Mouse (Mus musculus) heart, postnatal 14 days (tissue): ENCODE measurements around the gene Brox. TPM values are rescaled to one million over a fixed set of nuclear protein-coding genes. Genes with fewer than 3 reads are reported as not detected.
"Not testable (repeated sequence)": the region's sequence is repeated elsewhere in the genome, so short reads cannot be mapped to it uniquely, and the experiment has no call there.

Experiments
- DNase-seq, 2 experiments: peaks; one replicate each; pipeline ENCODE4 v3.0.0; 2021 to 2022
- intact Hi-C: fragments of 180-260 bp; cut with DNase I; formaldehyde crosslinking; loops from one replicate; pipeline ENCODE4 v1.15.1; 2025
- long read RNA-seq, 2 experiments: library from polyadenylated mRNA; stranded (forward); transcript quantifications; one replicate each; pipeline ENCODE4 v2.0.0; 2021
- total RNA-seq, 2 experiments: library from RNA; stranded (reverse); gene quantifications; 2 replicates each; pipeline ENCODE4 v1.2.3; 2021

Gene Brox
- 10 to 100 TPM; 36.1 to 40.1 TPM for total RNA-seq
- long read RNA-seq, experiment 1, transcript Brox-201 (14 exons, 3,430 nt), result major isoform, 47 of 68 reads
- long read RNA-seq, experiment 1, transcript Brox-202 (14 exons, 3,413 nt), result minor isoform, 12 of 68 reads
- long read RNA-seq, experiment 1, partial matches to known transcripts, result 2 of 68 reads
- long read RNA-seq, experiment 1, other reads (novel, unspliced or antisense), result 7 of 68 reads
- long read RNA-seq, experiment 2, transcript Brox-202 (14 exons, 3,413 nt), result minor isoform, 8 of 64 reads
- long read RNA-seq, experiment 2, transcript Brox-201 (14 exons, 3,430 nt), result major isoform, 49 of 64 reads
- long read RNA-seq, experiment 2, partial matches to known transcripts, result 3 of 64 reads
- long read RNA-seq, experiment 2, other reads (novel, unspliced or antisense), result 4 of 64 reads

DNA sequence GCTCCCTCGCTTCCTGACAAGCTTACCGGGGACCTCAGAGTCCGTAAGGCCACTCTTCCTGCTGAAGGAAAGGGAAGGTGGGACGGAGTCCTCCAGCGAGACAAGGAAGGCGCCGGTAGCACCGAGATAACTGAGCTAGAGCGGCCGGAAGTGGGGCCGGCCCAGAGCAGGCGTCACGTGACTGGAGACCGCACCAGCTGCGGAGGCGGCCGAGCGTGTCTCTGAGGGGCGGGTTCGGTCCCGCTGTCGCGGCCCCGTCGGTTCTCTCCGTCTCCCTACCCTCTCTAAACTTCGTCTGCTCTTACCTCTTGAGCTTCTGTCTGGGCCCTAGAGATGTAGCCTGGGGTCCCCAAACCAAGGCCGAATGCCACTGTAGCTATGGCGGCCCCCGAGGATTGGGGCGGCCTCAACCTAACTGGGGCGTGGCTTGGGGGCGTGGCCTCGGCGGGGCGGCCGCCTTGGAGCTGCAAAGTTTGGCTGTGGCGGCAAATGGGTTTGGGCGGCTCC is at the start of gene Brox:
TSS of gene Brox (minus strand) at position 393 of the 507 bp plus-strand sequence.
- intact Hi-C loops, result no loop called here
- DNase-seq, result peak; percentile 98

DNA sequence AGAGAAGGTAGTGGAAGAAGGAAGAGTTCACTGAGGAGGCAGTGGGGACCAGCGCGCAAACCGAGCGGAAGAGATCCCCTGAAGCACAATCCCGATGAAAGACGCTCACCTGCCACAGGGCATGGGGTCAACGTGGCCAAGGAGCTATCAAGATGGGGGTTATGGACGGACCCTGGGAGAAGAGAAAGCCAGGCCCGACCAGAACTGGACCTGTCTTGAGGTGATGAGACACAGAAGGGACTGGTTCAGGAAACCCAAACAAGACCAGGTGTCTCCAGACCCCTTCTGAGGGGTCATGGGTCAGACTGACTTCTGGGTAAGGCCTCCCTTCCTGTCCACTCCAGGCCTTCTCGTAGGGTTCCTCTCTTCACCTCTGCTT is 48.7 kb upstream of the Brox start:
- intact Hi-C loops, result no loop called here
- no peak for DNase-seq

DNA sequence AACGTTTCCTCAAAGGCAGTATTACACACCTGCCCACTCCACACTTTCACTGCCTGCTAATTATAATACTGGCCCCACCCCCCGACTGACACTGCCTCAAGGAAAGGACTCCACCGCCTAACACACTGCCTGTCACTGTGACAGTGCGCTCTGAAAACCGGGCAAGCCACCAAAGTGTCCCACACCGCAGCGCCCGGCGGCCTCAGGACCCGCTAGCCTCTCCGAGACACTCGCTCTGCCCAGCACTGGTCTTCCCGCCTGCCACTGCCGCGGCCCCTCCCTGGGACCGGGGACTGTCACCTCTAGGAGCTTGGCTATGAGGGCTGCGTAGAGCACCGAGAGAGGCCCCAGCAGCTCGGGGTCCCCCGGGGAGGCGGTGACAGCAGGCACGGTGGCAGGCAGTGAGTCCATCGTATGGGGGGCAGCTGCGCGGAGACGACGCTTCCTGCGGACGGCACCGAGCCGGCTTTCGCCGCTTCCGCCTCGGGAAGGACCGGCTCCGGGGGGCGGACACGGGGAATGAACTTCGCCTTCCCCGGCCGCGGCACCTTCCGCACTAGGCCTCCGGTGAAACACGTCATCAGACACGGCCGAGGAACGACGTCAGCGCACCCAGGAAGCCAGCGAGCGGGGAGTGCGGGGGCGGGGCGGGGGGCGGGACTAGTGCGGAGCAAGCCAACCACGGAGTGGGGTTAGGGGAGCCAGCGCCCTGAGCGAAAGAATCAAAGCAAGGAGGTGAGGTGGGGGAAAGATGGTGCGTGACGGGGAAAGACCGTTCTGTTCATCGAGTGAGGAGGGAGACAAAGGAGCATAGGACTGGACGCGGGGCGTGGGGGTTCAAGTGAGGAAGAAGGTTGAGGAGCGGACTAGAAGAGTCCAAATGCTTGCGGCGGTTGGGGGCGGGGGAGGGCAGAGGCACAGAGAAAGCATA is 48.1 kb upstream of the Brox start:
- peak; percentile 85 to 91 for DNase-seq
- intact Hi-C loops, result no loop called here

DNA sequence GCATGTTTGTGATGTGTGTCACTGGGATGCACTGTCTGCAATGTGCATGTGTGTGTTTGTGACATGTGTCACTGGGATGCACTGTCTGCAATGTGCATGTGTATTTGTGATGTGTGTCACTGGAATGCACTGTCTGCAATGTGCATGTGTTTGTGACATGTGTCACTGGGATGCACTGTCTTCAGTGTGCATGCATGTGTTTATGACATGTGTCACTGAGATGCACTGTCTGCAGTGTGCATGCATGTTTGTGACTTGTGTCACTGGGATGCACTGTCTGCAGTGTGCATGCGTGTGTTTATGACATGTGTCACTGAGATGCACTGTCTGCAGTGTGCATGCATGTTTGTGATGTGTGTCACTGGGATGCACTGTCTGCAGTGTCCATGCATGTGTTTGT is 45.8 kb upstream of the Brox start:
- intact Hi-C loops, DNase-seq: not testable (repeated sequence)

DNA sequence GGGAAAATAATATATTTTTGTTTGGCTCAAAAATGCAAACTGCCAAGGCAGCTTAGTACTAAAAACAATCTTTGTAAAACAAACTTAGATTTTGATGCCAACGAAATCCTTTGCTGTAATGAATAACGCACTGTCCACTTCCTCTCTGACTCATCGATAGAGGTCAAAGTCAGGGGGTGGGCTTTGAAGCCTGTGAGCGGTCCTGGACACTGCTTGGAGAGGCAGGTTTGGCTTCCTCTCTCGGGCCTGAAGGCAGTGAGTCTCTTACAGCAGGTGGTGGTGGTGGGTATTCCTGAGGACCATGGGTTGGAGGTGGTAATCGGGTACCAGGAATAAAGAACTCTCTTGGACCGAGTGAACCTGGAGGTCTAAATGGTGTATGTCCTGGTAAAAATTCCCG is 30.1 kb upstream of the Brox start:
- intact Hi-C loops, result no loop called here
- no peak for DNase-seq

DNA sequence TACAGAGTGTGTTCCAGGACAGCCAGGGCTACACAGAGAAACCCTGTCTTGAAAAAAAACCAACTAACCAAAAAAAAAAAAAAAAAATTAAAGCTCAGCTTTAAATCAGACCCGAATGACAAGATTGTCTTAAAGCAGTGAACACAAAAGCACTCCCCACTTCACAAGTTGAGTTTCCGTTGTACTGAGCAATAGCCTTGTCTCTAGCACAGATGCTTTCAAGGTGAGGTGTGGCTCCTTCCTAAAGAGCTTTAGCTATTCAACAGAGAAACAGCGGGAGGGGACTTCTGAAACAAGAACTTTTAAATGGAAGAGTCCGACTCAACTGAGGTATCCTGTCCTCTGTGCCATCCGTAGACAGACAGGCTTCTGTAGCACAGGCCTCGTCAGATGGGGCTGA is 27.4 kb upstream of the Brox start:
- DNase-seq, result no peak
- intact Hi-C loops, result no loop called here

DNA sequence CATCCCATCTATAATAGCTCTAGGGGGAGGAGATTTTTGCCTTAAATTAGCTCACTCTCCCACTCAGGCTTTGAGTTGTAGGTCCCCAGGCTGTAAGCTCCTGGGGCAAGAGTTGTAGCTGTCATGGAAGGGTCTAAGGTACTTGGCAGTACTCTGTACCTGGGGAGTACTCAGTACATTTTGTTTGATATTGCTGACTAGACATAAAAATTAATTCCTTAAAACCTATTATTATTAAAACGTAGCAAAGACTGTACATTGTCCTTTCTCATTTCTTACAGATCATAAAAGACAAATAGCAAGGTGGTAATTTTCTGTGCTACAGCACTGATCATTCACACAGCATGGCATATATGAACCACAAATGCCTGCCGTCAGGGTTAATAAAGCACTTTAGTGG is 26.9 kb upstream of the Brox start:
- intact Hi-C loops, result no loop called here
- DNase-seq, result no peak

DNA sequence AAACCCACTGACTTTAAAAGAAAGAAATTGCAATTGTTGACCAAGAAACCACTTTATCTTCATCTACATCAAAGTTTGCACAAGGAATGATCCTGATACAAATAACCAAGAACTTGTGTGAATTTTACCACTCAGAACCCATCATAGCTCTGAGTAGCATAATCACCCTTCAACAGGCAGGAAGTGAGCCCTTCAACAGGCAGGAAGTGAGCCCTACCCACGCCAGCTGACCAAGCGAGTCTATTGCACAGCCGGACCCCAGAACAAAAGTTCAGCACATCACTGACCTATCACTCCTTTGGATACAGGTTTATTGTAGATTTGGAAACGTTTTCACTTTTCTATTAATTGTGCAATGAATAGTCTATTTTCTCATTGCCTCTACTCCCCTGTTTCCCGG is 25.4 kb upstream of the Brox start:
- intact Hi-C loops, DNase-seq: not testable (repeated sequence)

DNA sequence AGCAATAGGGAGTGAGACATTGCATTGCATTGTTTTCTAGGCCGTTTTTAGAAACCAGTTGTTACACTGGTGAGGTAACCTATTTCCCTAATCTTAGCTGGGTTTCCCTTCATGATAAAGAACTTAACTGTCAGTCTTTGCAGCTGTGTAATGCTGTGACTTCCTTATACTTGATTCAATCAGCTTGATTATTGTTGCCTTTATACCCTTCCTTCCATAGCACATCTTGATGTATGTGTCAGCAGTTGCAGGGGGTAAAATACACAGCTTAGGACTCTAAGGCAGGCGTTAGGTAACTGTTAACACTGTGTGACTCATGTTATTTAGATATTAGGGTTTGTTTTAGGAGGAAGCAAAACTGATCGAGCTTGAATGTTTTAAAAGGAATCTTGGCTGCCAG is 23.6 kb upstream of the Brox start:
- no peak for DNase-seq
- intact Hi-C loops, result no loop called here

DNA sequence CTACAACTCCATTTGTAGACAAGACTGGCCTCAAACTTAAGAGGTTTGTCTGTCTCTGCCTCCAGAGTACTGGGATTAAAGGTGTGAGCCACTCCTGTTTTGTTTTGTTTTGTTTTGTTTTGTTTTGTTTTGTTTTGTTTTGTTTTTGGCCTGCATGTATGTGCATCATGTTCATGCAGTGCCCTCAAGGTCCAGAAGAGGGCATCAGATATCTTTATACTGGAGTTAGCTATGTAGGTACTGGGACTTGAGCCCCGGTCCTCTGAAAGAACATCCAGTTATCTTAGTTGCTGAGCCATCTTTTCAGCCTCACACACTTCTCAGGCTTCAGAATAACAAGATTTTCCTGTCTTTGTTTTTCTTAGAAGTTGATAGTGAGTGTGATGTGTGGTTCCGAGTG is 18.7 kb upstream of the Brox start:
- intact Hi-C loops, result no loop called here
- no peak for DNase-seq

DNA sequence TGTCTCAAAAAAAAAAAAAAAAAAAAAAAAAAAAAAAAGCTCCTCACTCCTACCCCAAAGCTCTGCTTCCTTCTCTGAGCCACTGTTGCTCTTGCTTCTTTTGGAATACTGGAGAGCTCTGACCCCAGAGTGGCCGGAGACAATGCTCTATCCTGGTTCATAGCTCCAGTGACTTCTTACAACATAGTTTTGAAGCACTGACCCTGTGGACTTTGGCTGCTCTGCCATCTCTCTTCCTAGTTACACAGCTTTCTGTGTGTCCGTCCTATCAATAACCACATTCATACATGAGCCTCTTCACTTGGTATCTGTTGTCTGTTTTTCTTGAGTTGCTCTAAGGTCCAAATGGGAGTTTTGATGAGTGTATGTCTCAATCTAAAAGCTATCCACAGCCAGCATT is 15.0 kb upstream of the Brox start:
- intact Hi-C loops, result no loop called here
- no peak for DNase-seq

DNA sequence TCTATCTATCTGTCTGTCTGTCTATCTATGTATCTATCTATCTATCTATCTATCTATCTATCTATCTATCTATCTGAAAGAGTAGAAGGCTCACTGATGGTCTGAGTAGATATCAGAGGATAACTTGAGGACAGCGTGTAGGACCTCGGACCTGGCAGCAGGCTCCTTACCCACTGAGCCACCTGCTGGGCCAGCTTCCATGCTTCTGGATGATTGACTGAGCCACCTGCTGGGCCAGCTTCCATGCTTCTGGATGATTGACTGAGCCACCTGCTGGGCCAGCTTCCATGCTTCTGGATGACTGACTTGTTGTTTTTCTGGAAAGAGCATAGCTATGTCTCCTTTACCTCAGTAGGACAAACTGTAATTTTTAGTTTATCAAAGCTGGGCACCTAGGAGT is 12.5 kb upstream of the Brox start:
- DNase-seq, intact Hi-C loops: not testable (repeated sequence)

DNA sequence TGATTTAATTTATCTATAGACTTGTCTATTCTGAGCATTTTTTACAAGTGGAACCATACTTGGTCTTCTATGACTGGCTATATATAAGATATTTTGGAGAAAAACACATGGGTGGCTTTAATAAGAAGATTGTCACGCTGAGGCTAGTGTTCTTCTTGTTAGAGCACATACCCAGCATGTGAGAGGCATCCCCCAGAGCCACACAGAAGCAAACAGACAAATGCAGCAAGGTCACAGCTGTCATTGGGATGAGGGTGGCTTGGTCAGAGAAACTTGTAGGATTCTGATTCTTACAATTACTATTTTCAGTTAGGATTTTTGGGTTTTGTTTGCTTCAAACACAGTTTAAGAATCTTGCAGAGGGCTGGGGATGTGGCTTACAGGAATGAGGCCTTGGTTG is 11.4 kb upstream of the Brox start:
- no peak for DNase-seq
- intact Hi-C loops, result no loop called here

DNA sequence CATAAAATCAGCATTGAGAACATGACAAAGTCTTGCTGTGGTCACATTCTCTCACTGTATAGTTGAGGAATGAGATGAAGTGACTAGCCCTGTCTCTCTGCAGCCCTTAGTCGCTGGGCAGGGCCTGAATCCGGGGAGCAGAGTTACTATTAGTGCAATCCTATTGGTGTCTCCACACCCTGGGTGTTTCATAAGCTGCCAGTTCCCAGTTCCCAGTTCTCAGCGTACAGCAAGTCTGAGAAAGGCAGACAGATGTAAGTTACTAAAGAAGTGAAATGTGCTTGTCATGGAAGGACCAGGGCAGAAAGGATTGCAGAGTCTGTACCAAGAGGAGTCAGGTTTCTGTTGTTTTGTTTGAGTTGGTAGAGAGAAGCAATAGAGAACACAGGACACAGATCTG is 10.5 kb upstream of the Brox start:
- intact Hi-C loops, result no loop called here
- no peak for DNase-seq

DNA sequence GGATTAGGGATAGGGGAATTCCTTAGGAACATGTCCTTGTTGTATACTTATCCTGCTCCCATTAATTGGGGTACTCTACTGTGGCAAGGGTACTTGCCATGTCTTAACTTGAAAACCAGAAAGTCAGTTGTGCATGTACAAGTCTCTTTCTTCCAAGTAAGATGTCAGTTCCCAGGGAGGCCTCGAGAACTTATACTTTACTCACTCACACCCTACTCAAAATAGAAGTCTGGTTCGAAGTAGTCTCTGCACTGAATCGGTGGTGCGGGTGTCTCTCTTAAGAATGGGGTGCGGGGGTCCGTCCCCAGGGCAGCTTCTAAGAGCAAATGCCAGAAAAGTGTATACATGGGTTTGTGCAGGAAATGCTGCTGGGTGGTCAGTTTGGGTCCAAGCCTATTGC is 2.1 kb upstream of the Brox start:
- intact Hi-C loops, result no loop called here

DNA sequence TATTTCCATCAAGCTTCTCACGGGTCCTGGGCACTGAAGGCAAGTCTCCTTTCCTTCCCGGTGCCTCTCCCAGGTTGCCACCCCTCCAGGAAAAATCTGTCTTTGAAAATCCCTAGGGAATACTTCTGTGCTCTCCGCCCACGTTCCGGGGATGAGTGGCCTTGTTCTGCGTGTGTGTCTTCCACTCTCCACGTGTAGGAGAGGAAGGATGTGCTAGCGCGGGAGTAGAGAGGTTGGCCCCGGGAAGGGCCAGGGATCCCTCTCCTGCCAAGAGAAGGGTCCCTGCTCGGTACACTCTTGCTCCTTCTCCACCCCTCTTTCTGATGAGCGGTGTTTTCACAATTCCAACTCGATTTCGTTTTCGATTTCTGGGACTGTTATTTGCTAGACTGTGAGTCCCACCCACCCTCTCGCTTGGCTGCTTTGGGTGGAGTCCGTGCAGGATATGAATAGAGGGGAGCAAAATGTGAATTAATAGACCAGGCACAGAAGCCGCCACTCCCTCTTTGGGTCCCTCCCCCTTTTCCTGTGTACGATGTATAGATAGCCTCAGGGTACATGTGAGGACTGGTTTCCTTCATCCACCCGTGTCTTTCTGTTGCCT is 919 bp upstream of the Brox start:
- DNase-seq, result peak; percentile 31 to 40
- intact Hi-C loops, result no loop called here

More for the DNA sequence above, 2.1 kb upstream of the Brox start:
- DNase-seq, result peak; percentile 90 to 91

DNA sequence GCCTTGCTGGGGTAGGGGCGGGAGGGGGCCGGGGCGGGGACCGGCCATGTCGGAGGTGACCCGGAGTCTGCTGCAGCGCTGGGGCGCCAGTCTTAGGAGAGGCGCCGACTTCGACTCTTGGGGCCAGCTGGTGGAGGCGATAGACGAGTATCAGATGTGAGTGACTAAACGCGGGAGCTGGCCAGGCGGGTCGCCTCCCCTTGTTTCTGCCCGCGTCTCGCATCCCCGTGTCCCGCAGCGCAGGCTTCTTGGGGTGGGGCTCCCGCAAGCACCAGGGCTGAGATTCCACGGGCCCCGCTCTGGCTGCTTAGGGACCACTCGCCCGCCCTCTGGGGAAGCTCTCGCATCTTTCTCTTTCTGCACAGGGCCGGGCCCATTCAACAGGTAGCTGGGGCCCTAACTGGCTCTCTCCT is 410 bp upstream of the Brox start:
- peak; percentile 44 to 48 for DNase-seq
- intact Hi-C loops, result no loop called here

DNA sequence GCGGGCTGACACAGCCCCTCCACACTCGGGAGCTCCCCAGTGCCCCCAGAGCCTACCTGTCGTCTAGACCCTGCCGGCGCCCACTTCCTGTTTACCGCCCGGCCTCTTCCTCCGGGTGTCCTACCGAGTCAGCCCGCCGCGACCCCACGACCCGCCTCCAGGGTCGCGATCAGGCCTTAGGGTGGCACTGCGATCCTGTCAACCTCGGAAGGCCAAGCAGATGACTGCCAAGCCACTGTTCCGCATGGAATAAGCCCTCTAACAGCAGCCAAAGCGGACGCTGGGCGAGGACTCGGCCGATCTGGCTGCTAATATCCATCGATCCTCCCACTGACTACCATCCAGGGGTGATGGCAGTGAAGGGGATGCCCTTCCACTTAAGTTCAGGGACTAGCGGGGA is 604 bp downstream of the Brox start, which contains the start of gene Aida:
TSS of gene Aida (plus strand) at position 126 of the 400 bp plus-strand sequence.
- DNase-seq, result peak in 1 of 2 experiments; percentile 45
- intact Hi-C loops, result no loop called here

DNA sequence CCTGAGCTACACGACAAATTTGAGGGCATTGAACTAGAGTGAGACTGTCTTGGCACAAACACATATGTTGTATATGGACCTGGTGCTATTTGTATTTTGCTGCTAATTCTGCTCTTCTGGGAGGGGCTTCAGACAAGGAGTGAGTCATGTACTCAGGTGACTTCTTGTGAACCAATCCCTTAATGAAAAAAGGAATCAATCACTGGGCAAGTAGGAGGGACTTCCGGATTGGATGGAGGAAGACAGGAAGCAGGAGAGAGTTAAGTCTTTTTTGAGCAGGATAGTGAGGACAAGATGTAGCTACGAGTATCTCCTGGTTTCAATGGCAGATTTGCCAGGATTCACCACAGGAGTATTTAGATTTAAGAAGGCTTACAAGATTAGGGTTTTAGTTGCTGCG is 7.5 kb downstream of the Brox start:
- no peak for DNase-seq
- intact Hi-C loops, result no loop called here

DNA sequence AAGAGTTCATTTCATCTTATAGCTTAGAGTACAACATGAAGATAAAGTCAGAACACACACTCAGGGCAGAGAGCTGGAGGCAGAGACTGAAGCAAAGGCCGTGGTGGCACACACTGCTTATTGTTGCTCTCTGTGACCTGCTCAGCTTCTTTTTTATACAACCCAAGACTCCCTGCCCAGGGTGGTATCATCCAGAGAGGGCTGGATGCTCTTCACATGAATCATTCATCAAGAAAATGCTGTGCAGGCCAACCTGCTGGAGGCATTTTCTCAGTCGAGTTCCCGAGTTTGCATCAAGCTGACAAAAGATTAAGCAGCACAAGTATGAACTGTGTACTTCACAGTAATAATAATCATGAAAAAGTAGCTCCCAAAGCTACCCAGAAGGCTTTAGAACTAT is 8.7 kb downstream of the Brox start:
- no peak for DNase-seq

DNA sequence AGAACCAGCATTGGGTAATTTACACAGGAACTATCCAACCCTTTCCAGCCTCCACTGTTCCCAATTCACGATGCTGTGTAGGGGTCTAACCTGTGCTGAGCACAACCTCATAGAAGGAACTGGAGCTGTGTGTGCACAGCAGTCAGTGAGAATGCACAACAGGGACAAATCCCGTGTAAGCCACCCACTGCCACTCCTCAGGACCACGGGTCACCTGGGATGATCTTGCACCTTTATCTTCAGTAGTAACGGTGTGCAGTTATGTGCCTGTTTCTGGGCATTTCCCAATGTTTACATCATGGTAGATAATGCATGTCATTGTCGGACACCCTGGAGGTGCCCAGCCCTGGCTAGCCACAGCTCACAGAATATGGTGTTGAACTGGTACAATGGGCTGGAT is 21.3 kb downstream of the Brox start:
- intact Hi-C loops, result loop anchor here (10.0 kb wide), 1 partner anchor 721 kb away; no protein-coding TSS in a partner anchor
- no peak for DNase-seq

More for the DNA sequence above, 8.7 kb downstream of the Brox start:
- intact Hi-C loops, result no loop called here
